Mouse (Mus musculus): ENCODE measurements around the gene Lingo3.
"Not testable (repeated sequence)": the region's sequence is repeated elsewhere in the genome, so short reads cannot be mapped to it uniquely, and the experiment has no call there.

The Lingo3 gene

GRCm38 (mm10) chr10:80819406-80819805, 24.4 kb downstream of the Lingo3 start:
- DNase-seq, result no peak

- no peak for DNase-seq
These were observed 25.1 kb downstream of the Lingo3 start for GRCm38 (mm10) chr10:80818599-80819281.

GRCm38 (mm10) chr10:80817955-80818354, 25.9 kb downstream of the Lingo3 start:
- DNase-seq, result not testable (repeated sequence)

GRCm38 (mm10) chr10:80817164-80817563, 26.7 kb downstream of the Lingo3 start:
- DNase-seq, result no peak

- not testable (repeated sequence) for DNase-seq
These were observed 27.5 kb downstream of the Lingo3 start for GRCm38 (mm10) chr10:80816303-80816702.

- DNase-seq, result no peak
These were observed 29.0 kb downstream of the Lingo3 start for GRCm38 (mm10) chr10:80814800-80815199.

GRCm38 (mm10) chr10:80813366-80813765, 30.5 kb downstream of the Lingo3 start, which contains the start of gene Jsrp1:
TSS of gene Jsrp1 (minus strand) at chr10:80813498.
- DNase-seq, result no peak

GRCm38 (mm10) chr10:80812391-80813041, 31.3 kb downstream of the Lingo3 start:
- no peak for DNase-seq

GRCm38 (mm10) chr10:80810084-80810483, 33.8 kb downstream of the Lingo3 start:
- no peak for DNase-seq

GRCm38 (mm10) chr10:80808985-80809632, 34.7 kb downstream of the Lingo3 start:
- DNase-seq, result no peak

GRCm38 (mm10) chr10:80808099-80808984, 35.5 kb downstream of the Lingo3 start:
- no peak for DNase-seq

GRCm38 (mm10) chr10:80807057-80807627, 36.7 kb downstream of the Lingo3 start:
- DNase-seq, result peak; percentile 40

- no peak for DNase-seq
These were observed 37.3 kb downstream of the Lingo3 start for GRCm38 (mm10) chr10:80806341-80807056.

- peak; percentile 73 for DNase-seq
These were observed 37.9 kb downstream of the Lingo3 start for GRCm38 (mm10) chr10:80805925-80806324.

- no peak for DNase-seq
These were observed 38.5 kb downstream of the Lingo3 start for GRCm38 (mm10) chr10:80805322-80805721.

- DNase-seq, result no peak
These were observed 38.9 kb downstream of the Lingo3 start, which contains the start of gene Amh for GRCm38 (mm10) chr10:80804916-80805315. TSS of gene Amh (plus strand) at chr10:80805243.

- DNase-seq, result no peak
These were observed 39.5 kb downstream of the Lingo3 start for GRCm38 (mm10) chr10:80804340-80804739.

GRCm38 (mm10) chr10:80802996-80803395, 40.8 kb downstream of the Lingo3 start:
- DNase-seq, result no peak

GRCm38 (mm10) chr10:80802204-80802912, 41.5 kb downstream of the Lingo3 start:
- DNase-seq, result no peak

GRCm38 (mm10) chr10:80799070-80799566, 44.7 kb downstream of the Lingo3 start:
- DNase-seq, result no peak
